Mouse (Mus musculus) G1E (cell line): ENCODE data around the gene Gm8914.
"Not testable (repeated sequence)": the region's sequence is repeated elsewhere in the genome, so short reads cannot be mapped to it uniquely, and the experiment has no call there.

Source experiments
- CTCF ChIP-seq: IDR thresholded peaks from 2 replicates; pipeline ENCODE4 v1.5.1; 2012; ENCODE audit warnings: low read depth, low read length, inconsistent platforms, mixed read lengths
- GATA1 ChIP-seq: IDR thresholded peaks from 2 replicates; pipeline ENCODE4 v1.6.1; 2012; ENCODE audit warnings: borderline replicate concordance, low read length, inconsistent platforms, mixed read lengths
- GATA2 ChIP-seq: IDR thresholded peaks from 2 replicates; pipeline ENCODE4 v1.6.1; 2012; ENCODE audit warnings: low read depth, low read length, inconsistent platforms, borderline replicate concordance
- POLR2AphosphoS5 ChIP-seq: IDR thresholded peaks from 2 replicates; pipeline ENCODE4 v1.6.1; 2012; ENCODE audit warnings: low read depth, low read length, inconsistent platforms; ENCODE audit not compliant: insufficient replicate concordance
- TAL1 ChIP-seq: conservative IDR thresholded peaks from 2 replicates; pipeline ENCODE4 v1.6.1; 2012; ENCODE audit warnings: low read depth, low read length, inconsistent platforms, mixed read lengths

DNA sequence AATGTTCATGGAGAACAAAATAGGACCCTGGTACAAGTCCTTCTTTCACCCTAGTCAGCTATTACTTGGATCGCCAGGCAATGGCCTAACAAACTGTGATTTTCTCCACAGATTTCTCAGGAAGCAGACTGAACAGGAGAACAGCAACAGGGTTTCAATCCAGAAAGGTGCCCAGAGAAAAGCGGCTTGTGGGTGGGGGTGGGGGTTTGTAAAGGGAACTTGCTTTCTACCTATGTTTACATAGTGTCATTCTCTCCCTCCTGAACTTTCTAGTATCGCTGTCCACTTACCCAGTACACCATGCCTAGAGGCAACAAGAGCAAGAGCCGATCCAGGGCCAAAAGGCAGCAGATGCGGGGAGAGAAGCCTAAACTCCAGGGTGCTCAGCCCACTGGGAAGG, at the start of gene Gm8914:
- TF ChIP-seq CTCF, GATA1, POLR2AphosphoS5, TAL1, GATA2: not testable (repeated sequence)
